Mouse (Mus musculus): ENCODE data around the gene Myo1b. TPM values are rescaled to one million over a fixed set of nuclear protein-coding genes. Genes with fewer than 3 reads are reported as not detected.
"Not testable (repeated sequence)": the region's sequence is repeated elsewhere in the genome, so short reads cannot be mapped to it uniquely, and the experiment has no call there.

The Myo1b gene
- polyA plus RNA-seq, 1 experiment from 2014 or later = 117 TPM

GRCm38 (mm10) chr1:51872493-51873261, 43.2 kb downstream of the Myo1b start:
- H3K4me3 ChIP-seq (ENCODE audit: low read depth, low read length) = no peak overlapping the region
- no peaks in the 10 kb centered on the region; the same call in 1 of the 2 replicates for H3K4me1 ChIP-seq (ENCODE audit: insufficient read depth)
- no peaks in the 10 kb centered on the region for H3K27me3 ChIP-seq (ENCODE audit: insufficient read depth, low read length)
- no peak for DNase-seq
- 65% methylated on average over 7 of the region's 7 CpGs for WGBS
- no peak overlapping the region for H3K27ac ChIP-seq (ENCODE audit: low read depth)
- ATAC-seq (ENCODE audit: insufficient read depth) = no peak
- no peaks in the 10 kb centered on the region for H3K36me3 ChIP-seq (ENCODE audit: insufficient read depth)
- no peak for TF ChIP-seq CTCF (IDR thresholded peaks at IDR 0.05; ENCODE audit: low read depth)
- H3K4me2 ChIP-seq = no peak overlapping the region
- H3K9ac ChIP-seq = no peak overlapping the region
- H3K9me3 ChIP-seq (ENCODE audit: low read depth, low read length) = no peaks in the 10 kb centered on the region

GRCm38 (mm10) chr1:51871234-51871633, 44.6 kb downstream of the Myo1b start:
- H3K27me3 ChIP-seq (ENCODE audit: insufficient read depth, low read length); H3K9me3 ChIP-seq (ENCODE audit: low read depth, low read length); H3K4me2 ChIP-seq; H3K27ac ChIP-seq (ENCODE audit: low read depth); H3K4me3 ChIP-seq (ENCODE audit: low read depth, low read length); H3K4me1 ChIP-seq (ENCODE audit: insufficient read depth); H3K36me3 ChIP-seq (ENCODE audit: insufficient read depth); DNase-seq; H3K9ac ChIP-seq: not testable (repeated sequence)
- WGBS = 65% methylated on average over 2 of the region's 2 CpGs
- ATAC-seq (ENCODE audit: insufficient read depth) = peak; percentile 38; the same call in 1 of the 2 replicates

GRCm38 (mm10) chr1:51862828-51863421, 52.9 kb downstream of the Myo1b start:
- H3K9me3 ChIP-seq (ENCODE audit: low read depth, low read length) = no peaks in the 10 kb centered on the region
- no peak for TF ChIP-seq CTCF (IDR thresholded peaks at IDR 0.05; ENCODE audit: low read depth)
- H3K27me3 ChIP-seq (ENCODE audit: insufficient read depth, low read length) = no peaks in the 10 kb centered on the region
- DNase-seq (no peak), ATAC-seq (ENCODE audit: insufficient read depth) (no peak)
- peak overlapping the region; percentile 52; the same call in 1 of the 2 replicates for H3K27ac ChIP-seq (ENCODE audit: low read depth)
- H3K4me2 ChIP-seq = no peak overlapping the region
- H3K36me3 ChIP-seq (ENCODE audit: insufficient read depth) = peaks cover 21% of the 10 kb centered on the region; the same call in 1 of the 2 replicates
- H3K4me1 ChIP-seq (ENCODE audit: insufficient read depth) = peaks cover 7% of the 10 kb centered on the region; the same call in 1 of the 2 replicates
- H3K9ac ChIP-seq = no peak overlapping the region
- WGBS = 64% methylated on average over 8 of the region's 8 CpGs
- H3K4me3 ChIP-seq (ENCODE audit: low read depth, low read length) = no peak overlapping the region

- no peaks in the 10 kb centered on the region for H3K9me3 ChIP-seq (ENCODE audit: low read depth, low read length)
- DNase-seq (no peak), ATAC-seq (ENCODE audit: insufficient read depth) (no peak)
- no peak overlapping the region for H3K27ac ChIP-seq (ENCODE audit: low read depth)
- TF ChIP-seq CTCF (IDR thresholded peaks at IDR 0.05; ENCODE audit: low read depth) = no peak
- H3K9ac ChIP-seq = no peak overlapping the region
- H3K4me2 ChIP-seq = no peak overlapping the region
- no peak overlapping the region for H3K4me3 ChIP-seq (ENCODE audit: low read depth, low read length)
- peaks cover 8% of the 10 kb centered on the region for H3K4me1 ChIP-seq (ENCODE audit: insufficient read depth)
- WGBS = 85% methylated on average over 10 of the region's 10 CpGs
- H3K36me3 ChIP-seq (ENCODE audit: insufficient read depth) = peaks cover 15% of the 10 kb centered on the region; the same call in 1 of the 2 replicates
- no peaks in the 10 kb centered on the region for H3K27me3 ChIP-seq (ENCODE audit: insufficient read depth, low read length)
Observed at GRCm38 (mm10) chr1:51860837-51861236, 55.0 kb downstream of the Myo1b start.

- no peaks in the 10 kb centered on the region for H3K9me3 ChIP-seq (ENCODE audit: low read depth, low read length)
- no peak overlapping the region for H3K27ac ChIP-seq (ENCODE audit: low read depth)
- H3K36me3 ChIP-seq (ENCODE audit: insufficient read depth) = peaks cover 12% of the 10 kb centered on the region; the same call in 1 of the 2 replicates
- no peaks in the 10 kb centered on the region for H3K27me3 ChIP-seq (ENCODE audit: insufficient read depth, low read length)
- H3K9ac ChIP-seq = no peak overlapping the region
- peaks cover 6% of the 10 kb centered on the region for H3K4me1 ChIP-seq (ENCODE audit: insufficient read depth)
- no peak overlapping the region for H3K4me2 ChIP-seq
- DNase-seq = no peak
- H3K4me3 ChIP-seq (ENCODE audit: low read depth, low read length) = no peak overlapping the region
- no peak for ATAC-seq (ENCODE audit: insufficient read depth)
- TF ChIP-seq CTCF (IDR thresholded peaks at IDR 0.05; ENCODE audit: low read depth) = no peak
- WGBS = 63% methylated on average over 4 of the region's 4 CpGs
Observed at GRCm38 (mm10) chr1:51856946-51857345, 58.9 kb downstream of the Myo1b start.

GRCm38 (mm10) chr1:51856245-51856915, 59.5 kb downstream of the Myo1b start:
- H3K4me2 ChIP-seq = no peak overlapping the region
- no peak for TF ChIP-seq CTCF (IDR thresholded peaks at IDR 0.05; ENCODE audit: low read depth)
- H3K4me1 ChIP-seq (ENCODE audit: insufficient read depth) = peaks cover 6% of the 10 kb centered on the region
- H3K9ac ChIP-seq = no peak overlapping the region
- no peak overlapping the region for H3K4me3 ChIP-seq (ENCODE audit: low read depth, low read length)
- H3K27ac ChIP-seq (ENCODE audit: low read depth) = peak overlapping the region; percentile 16; the same call in 1 of the 2 replicates
- no peak for ATAC-seq (ENCODE audit: insufficient read depth)
- H3K36me3 ChIP-seq (ENCODE audit: insufficient read depth) = peaks cover 11% of the 10 kb centered on the region; the same call in 1 of the 2 replicates
- no peak for DNase-seq
- no peaks in the 10 kb centered on the region for H3K9me3 ChIP-seq (ENCODE audit: low read depth, low read length)
- H3K27me3 ChIP-seq (ENCODE audit: insufficient read depth, low read length) = no peaks in the 10 kb centered on the region
- WGBS = 50% methylated on average over 11 of the region's 11 CpGs
